Mouse (Mus musculus) spleen, adult 2 months (tissue): Measurements from ENCODE around the gene Akap13.

Experiments used
- CTCF ChIP-seq: fragments of 200-500 bp; IDR thresholded peaks from 2 replicates; pipeline ENCODE4 v1.5.1; 2011; ENCODE audit warnings: mild to moderate bottlenecking, inconsistent platforms; ENCODE audit not compliant: insufficient read depth, insufficient read length, insufficient replicate concordance; ENCODE audit errors: extremely low read depth
- POLR2A ChIP-seq: fragments of 200-500 bp; IDR thresholded peaks from 2 replicates; pipeline ENCODE4 v1.6.1; 2011; ENCODE audit warnings: low read depth, low read length, inconsistent platforms

GRCm38 (mm10) chr7:75571078-75571477, 115.7 kb downstream of the Akap13 start:
- TF ChIP-seq CTCF, result no peak
- no peak for TF ChIP-seq POLR2A
